Mouse (Mus musculus) liver, adult 2 months (tissue): ENCODE measurements around the gene Upb1.
"Not testable (repeated sequence)": the region's sequence is repeated elsewhere in the genome, so short reads cannot be mapped to it uniquely, and the experiment has no call there.

ENCODE experiments used
- CTCF ChIP-seq: fragments of 200-500 bp; IDR thresholded peaks from 2 replicates; pipeline ENCODE4 v1.5.1; 2011; ENCODE audit warnings: low read depth, low read length, control low read depth
- POLR2A ChIP-seq: fragments of 200-500 bp; IDR thresholded peaks from 2 replicates; pipeline ENCODE4 v1.6.1; 2011; ENCODE audit warnings: low read length, control low read depth; ENCODE audit not compliant: insufficient read depth; ENCODE audit errors: extremely low read depth

DNA sequence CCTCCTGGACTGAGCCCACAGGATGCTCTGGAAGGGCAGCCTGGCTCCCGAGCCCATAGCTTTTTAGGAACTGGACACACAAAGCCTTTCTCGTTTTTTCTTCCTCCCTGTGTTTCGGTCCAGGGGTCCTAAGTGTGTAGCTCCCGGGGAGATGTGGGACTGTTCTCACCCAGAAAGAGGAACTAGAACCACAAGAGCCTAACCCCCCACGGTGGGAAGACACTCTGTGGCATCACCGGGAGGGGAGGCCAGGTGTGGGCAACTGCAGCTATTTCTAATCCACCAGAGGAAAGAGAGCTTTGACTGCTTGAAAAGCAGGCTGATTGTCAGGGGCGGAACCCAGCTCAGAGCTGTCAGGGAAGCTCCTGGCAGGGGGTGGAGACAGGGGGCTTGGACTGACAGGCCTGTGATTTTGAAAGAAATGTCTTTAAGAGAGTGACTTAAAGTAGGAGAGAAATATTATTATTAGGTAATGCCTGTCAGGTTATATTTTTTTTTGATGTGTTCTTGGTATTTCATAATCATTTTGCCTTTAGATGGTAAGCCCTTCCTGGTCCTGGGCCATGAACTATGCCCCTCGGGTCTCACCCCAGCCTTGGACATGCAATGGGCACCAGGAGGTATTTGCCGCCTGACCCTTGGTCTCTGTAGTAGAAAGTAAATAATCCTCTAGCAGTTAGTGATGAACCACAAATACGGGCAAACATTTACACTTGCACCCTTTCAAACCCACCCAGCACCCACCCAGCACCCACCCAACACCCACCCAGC is 10.6 kb downstream of the Upb1 start:
- TF ChIP-seq CTCF, POLR2A: not testable (repeated sequence)
